ENCODE assay signal across 10 mouse cellular contexts in genomic region chr6:87189755-87190154, GRCm38 (mm10).
DNase-seq lines count a peak whose midpoint lies in the region; ATAC-seq and TF ChIP-seq lines count a peak whose summit lies in the region.
"Had no signal": no experiment of that assay in that cellular context is flagged by ENCODE, and none has a peak within 500 bp of the region (broad histone marks: within the 10 kb centered on the region; RNA-seq: fewer than 3 reads in every experiment).

No protein-coding gene starts in this region.

- peak; percentile 42; the same call in 1 of the 2 replicates for ATAC-seq in stomach, embryonic 14.5 days (ENCODE audit: insufficient number of reproducible peaks, insufficient read depth, low FRiP score, low read depth)

- H3K27ac ChIP-seq in bone marrow macrophage, adult 2 months (ENCODE audit: insufficient read depth, low read depth, low read length): peak overlapping the region; percentile 88
- H3K27ac ChIP-seq in stomach, embryonic 14.5 days (ENCODE audit: low read length): no peak overlapping the region
- H3K27ac ChIP-seq: neural tube, embryonic 15.5 days had no signal

- TF ChIP-seq POLR2A in bone marrow macrophage, adult 2 months (IDR thresholded peaks at IDR 0.05; ENCODE audit: borderline replicate concordance, low read depth, low read length): no peak

- H3K4me1 ChIP-seq in bone marrow macrophage, adult 2 months (ENCODE audit: control insufficient read depth, insufficient read depth, low read length): peaks cover 51% of the 10 kb centered on the region
- peaks cover 6% of the 10 kb centered on the region; the same call in 1 of the 2 replicates for H3K4me1 ChIP-seq in stomach, embryonic 14.5 days (ENCODE audit: control insufficient read depth, insufficient read depth, low read length)

- 47% methylated on average over 3 of the region's 3 CpGs for WGBS in stomach, embryonic 14.5 days

- TF ChIP-seq CTCF in bone marrow macrophage, adult 2 months (IDR thresholded peaks at IDR 0.05; ENCODE audit: low read depth, low read length): no peak

- H3K4me3 ChIP-seq in bone marrow macrophage, adult 2 months (ENCODE audit: insufficient read depth, low read length): no peak overlapping the region
- no peak overlapping the region for H3K4me3 ChIP-seq in stomach, embryonic 14.5 days (ENCODE audit: low read depth, low read length)
- H3K4me3 ChIP-seq: neural tube, embryonic 15.5 days had no signal

- no peak overlapping the region for H3K4me2 ChIP-seq in stomach, embryonic 14.5 days (replicated peaks; ENCODE audit: low read depth, low read length)
- H3K4me2 ChIP-seq: neural tube, embryonic 15.5 days had no signal

- H3K36me3 ChIP-seq in stomach, embryonic 14.5 days (ENCODE audit: control insufficient read depth, insufficient read depth, low read length): no peaks in the 10 kb centered on the region; the same call in 1 of the 2 replicates

- H3K27me3 ChIP-seq in stomach, embryonic 14.5 days (ENCODE audit: control insufficient read depth, insufficient read depth, low read length): no peaks in the 10 kb centered on the region
- H3K27me3 ChIP-seq: neural tube, embryonic 15.5 days had no signal

- no peak overlapping the region for H3K9ac ChIP-seq in stomach, embryonic 14.5 days (replicated peaks; ENCODE audit: low read depth, low read length)
- H3K9ac ChIP-seq: neural tube, embryonic 15.5 days had no signal

- H3K9me3 ChIP-seq in stomach, embryonic 14.5 days (ENCODE audit: control insufficient read depth, low read depth, low read length): no peaks in the 10 kb centered on the region
- H3K9me3 ChIP-seq: neural tube, embryonic 15.5 days had no signal

- DNase-seq in ovary, postnatal 36 days (ENCODE audit: low spot score): peak; percentile 29
- no peak for DNase-seq in ovary, postnatal 10 days (ENCODE audit: low spot score)
- DNase-seq in lung, adult 18-20 months: peak; percentile 71 to 85
- DNase-seq in embryo, embryonic 10.5 days (ENCODE audit: low spot score): no peak
- no peak for DNase-seq in frontal cortex, postnatal 25 days (ENCODE audit: low spot score in 2 of 2)
- DNase-seq in cerebellum, adult 9-11 months: no peak
- DNase-seq: kidney, postnatal 10 days had no signal

Comparison
In these comparisons a context has a peak if more than half of its experiments do, and no peak if none do; other contexts are left out.
1. DNase-seq: peak in ovary, postnatal 36 days (single experiment) and lung, adult 18-20 months (2 of 2); none in ovary, postnatal 10 days (single experiment), embryo, embryonic 10.5 days (single experiment), frontal cortex, postnatal 25 days (0 of 2) and cerebellum, adult 9-11 months (single experiment).